Mouse (Mus musculus) MEL (cell line): ENCODE data around the gene Ak1. TPM values are rescaled to one million over a fixed set of nuclear protein-coding genes. Genes with fewer than 3 reads are reported as not detected.

Source experiments
- DNase-seq: peaks from one replicate; pipeline ENCODE4 v3.0.0; 2011; ENCODE audit warnings: low read depth, low spot score
- H3K27ac ChIP-seq: 2 replicates; pipeline ENCODE4 v1.5.1; 2012; ENCODE audit warnings: low read depth, mild to moderate bottlenecking, control low read depth, low read length, moderate library complexity; ENCODE audit not compliant: control insufficient read depth
- H3K27me3 ChIP-seq, 2 experiments: fragments of 150-350 bp in 1 of 2; sonication (generic) in 1 of 2; 2 replicates each; pipeline ENCODE4 v1.6.1; 2012; ENCODE audit warnings: low read length in 2 of 2, mild to moderate bottlenecking in 2 of 2, improper control_type of control experiment in 1 of 2, moderate library complexity in 1 of 2; ENCODE audit not compliant: insufficient read depth in 2 of 2, control insufficient read depth in 1 of 2
- H3K36me3 ChIP-seq, 2 experiments: 2 replicates each; pipeline ENCODE4 v1.6.1; 2012 to 2014; ENCODE audit warnings: low read length in 2 of 2, improper control_type of control experiment in 1 of 2, inconsistent platforms in 1 of 2, mild to moderate bottlenecking in 1 of 2; ENCODE audit not compliant: insufficient read depth in 2 of 2, control insufficient read depth in 1 of 2
- H3K4me1 ChIP-seq, 2 experiments: fragments of 150-350 bp in 1 of 2; sonication (generic) in 1 of 2; 2 replicates each; pipeline ENCODE4 v1.6.1; 2012; ENCODE audit warnings: low read length in 2 of 2, improper control_type of control experiment in 1 of 2, mild to moderate bottlenecking in 1 of 2; ENCODE audit not compliant: insufficient read depth in 2 of 2, control insufficient read depth in 1 of 2
- H3K4me3 ChIP-seq, 2 experiments: fragments of 150-350 bp in 1 of 2; sonication (generic) in 1 of 2; 2 replicates each; pipeline ENCODE4 v1.5.1; 2012; ENCODE audit warnings: low read depth in 2 of 2, low read length in 2 of 2, mild to moderate bottlenecking in 2 of 2, moderate library complexity in 2 of 2, control low read depth in 1 of 2, improper control_type of control experiment in 1 of 2; ENCODE audit not compliant: control insufficient read depth in 1 of 2, insufficient read depth in 1 of 2
- H3K79me2 ChIP-seq: 2 replicates; pipeline ENCODE4 v1.6.1; 2012; ENCODE audit warnings: mild to moderate bottlenecking, low read length, moderate library complexity; ENCODE audit not compliant: control insufficient read depth, poor library complexity, insufficient read depth
- H3K9ac ChIP-seq: 2 replicates; pipeline ENCODE4 v1.6.1; 2012; ENCODE audit warnings: low read depth, mild to moderate bottlenecking, control low read depth, low read length, moderate library complexity; ENCODE audit not compliant: control insufficient read depth, poor library complexity, severe bottlenecking
- H3K9me3 ChIP-seq: fragments of 150-350 bp; sonication (generic); replicated peaks from 2 replicates; pipeline ENCODE4 v1.6.1; 2012; ENCODE audit warnings: mild to moderate bottlenecking, low read length, improper control_type of control experiment, moderate library complexity; ENCODE audit not compliant: insufficient read depth
- CHD2 ChIP-seq: IDR thresholded peaks from 2 replicates; pipeline ENCODE4 v1.6.1; 2011; ENCODE audit warnings: low read length, improper control_type of control experiment
- CTCF ChIP-seq, 3 experiments: IDR thresholded peaks in 2 of 3; conservative IDR thresholded peaks in 1 of 3; 2 replicates each; pipeline ENCODE4 v1.5.1; 2011 to 2012; ENCODE audit warnings: low read length in 3 of 3, low read depth in 2 of 3, mild to moderate bottlenecking in 2 of 3, improper control_type of control experiment in 1 of 3, inconsistent platforms in 1 of 3, mixed read lengths in 1 of 3, moderate library complexity in 1 of 3; ENCODE audit not compliant: control insufficient read depth in 1 of 3, insufficient read depth in 1 of 3, poor library complexity in 1 of 3, severe bottlenecking in 1 of 3
- EP300 ChIP-seq, 2 experiments: IDR thresholded peaks; 2 replicates each; pipeline ENCODE4 v1.6.1; 2011; ENCODE audit warnings: improper control_type of control experiment in 2 of 2, low read length in 2 of 2, low read depth in 1 of 2, mild to moderate bottlenecking in 1 of 2
- ETS1 ChIP-seq: IDR thresholded peaks from 2 replicates; pipeline ENCODE4 v1.6.1; 2012; ENCODE audit warnings: low read depth, mild to moderate bottlenecking, inconsistent platforms, low read length, improper control_type of control experiment, moderate library complexity
- GABPA ChIP-seq: IDR thresholded peaks from 2 replicates; pipeline ENCODE4 v1.6.1; 2012; ENCODE audit warnings: low read depth, mild to moderate bottlenecking, inconsistent platforms, low read length, improper control_type of control experiment, moderate library complexity
- JUND ChIP-seq: IDR thresholded peaks from 2 replicates; pipeline ENCODE4 v1.6.1; 2011; ENCODE audit warnings: low read depth, mild to moderate bottlenecking, improper control_type of control experiment, low read length
- KAT2A ChIP-seq: conservative IDR thresholded peaks from 2 replicates; pipeline ENCODE4 v1.6.1; 2012; ENCODE audit warnings: low read depth, low read length, improper control_type of control experiment, inconsistent platforms
- MAZ ChIP-seq: IDR thresholded peaks from 2 replicates; pipeline ENCODE4 v1.6.1; 2012; ENCODE audit warnings: low read depth, mild to moderate bottlenecking, inconsistent platforms, low read length, improper control_type of control experiment
- MYB ChIP-seq: IDR thresholded peaks from 2 replicates; pipeline ENCODE4 v1.6.1; 2011; ENCODE audit warnings: mild to moderate bottlenecking, low read depth, low read length, improper control_type of control experiment
- MYC ChIP-seq: IDR thresholded peaks from 2 replicates; pipeline ENCODE4 v1.6.1; 2011; ENCODE audit warnings: low read depth, mild to moderate bottlenecking, low read length, improper control_type of control experiment, moderate library complexity
- POLR2A ChIP-seq, 2 experiments: IDR thresholded peaks; 2 replicates each; pipeline ENCODE4 v1.6.1; 2011 to 2012; ENCODE audit warnings: low read length in 2 of 2, mild to moderate bottlenecking in 2 of 2, control low read depth in 1 of 2, improper control_type of control experiment in 1 of 2, low read depth in 1 of 2, moderate library complexity in 1 of 2; ENCODE audit not compliant: control insufficient read depth in 1 of 2, insufficient read depth in 1 of 2, poor library complexity in 1 of 2
- RAD21 ChIP-seq: IDR thresholded peaks from 2 replicates; pipeline ENCODE4 v1.6.1; 2011; ENCODE audit warnings: mild to moderate bottlenecking, low read depth, low read length, improper control_type of control experiment
- RCOR1 ChIP-seq: IDR thresholded peaks from 2 replicates; pipeline ENCODE4 v1.6.1; 2012; ENCODE audit warnings: low read depth, mild to moderate bottlenecking, inconsistent platforms, low read length, improper control_type of control experiment
- SMC3 ChIP-seq: IDR thresholded peaks from 2 replicates; pipeline ENCODE4 v1.6.1; 2011; ENCODE audit warnings: low read depth, low read length, improper control_type of control experiment
- TAL1 ChIP-seq: IDR thresholded peaks from 2 replicates; pipeline ENCODE4 v1.6.1; 2012; ENCODE audit warnings: mild to moderate bottlenecking, inconsistent platforms, low read length, moderate library complexity, mixed read lengths
- TCF12 ChIP-seq: IDR thresholded peaks from 2 replicates; pipeline ENCODE4 v1.6.1; 2014; ENCODE audit warnings: low read depth, mild to moderate bottlenecking, inconsistent platforms, low read length, improper control_type of control experiment, moderate library complexity
- UBTF ChIP-seq: IDR thresholded peaks from 2 replicates; pipeline ENCODE4 v1.6.1; 2012; ENCODE audit warnings: low read depth, mild to moderate bottlenecking, inconsistent platforms, low read length, improper control_type of control experiment, moderate library complexity, borderline replicate concordance; ENCODE audit not compliant: insufficient read depth
- USF1 ChIP-seq: IDR thresholded peaks from 2 replicates; pipeline ENCODE4 v1.6.1; 2014; ENCODE audit warnings: low read depth, mild to moderate bottlenecking, inconsistent platforms, low read length, improper control_type of control experiment, moderate library complexity
- ZKSCAN1 ChIP-seq: IDR thresholded peaks from 2 replicates; pipeline ENCODE4 v1.6.1; 2012; ENCODE audit warnings: low read depth, mild to moderate bottlenecking, inconsistent platforms, low read length, improper control_type of control experiment, moderate library complexity
- ZMIZ1 ChIP-seq: IDR thresholded peaks from 2 replicates; pipeline ENCODE4 v1.6.1; 2012; ENCODE audit warnings: low read depth, mild to moderate bottlenecking, inconsistent platforms, low read length, improper control_type of control experiment, moderate library complexity
- polyA plus RNA-seq, 2 experiments: library from polyadenylated mRNA; stranded (reverse) in 1 of 2; unstranded in 1 of 2; fragments of >175 nt in 1 of 2; fragments of >200 nt in 1 of 2; gene quantifications; 2 replicates each; pipeline versions ENCODE4 v1.2.1 to v1.2.4; 2012; ENCODE audit warnings: low replicate concordance in 2 of 2, low read depth in 1 of 2; ENCODE audit not compliant: insufficient read length in 2 of 2, insufficient read depth in 1 of 2, missing spikeins in 1 of 2
- total RNA-seq: library from RNA; depleted of rRNA; stranded (reverse); fragments of 300-350 nt; gene quantifications from 2 replicates; pipeline ENCODE4 v1.2.3, GENCODE M21; 2012

Ak1 gene
- total and polyA plus RNA-seq, 3 experiments = 0.12 to 0.13 TPM; not detected in 1

DNA sequence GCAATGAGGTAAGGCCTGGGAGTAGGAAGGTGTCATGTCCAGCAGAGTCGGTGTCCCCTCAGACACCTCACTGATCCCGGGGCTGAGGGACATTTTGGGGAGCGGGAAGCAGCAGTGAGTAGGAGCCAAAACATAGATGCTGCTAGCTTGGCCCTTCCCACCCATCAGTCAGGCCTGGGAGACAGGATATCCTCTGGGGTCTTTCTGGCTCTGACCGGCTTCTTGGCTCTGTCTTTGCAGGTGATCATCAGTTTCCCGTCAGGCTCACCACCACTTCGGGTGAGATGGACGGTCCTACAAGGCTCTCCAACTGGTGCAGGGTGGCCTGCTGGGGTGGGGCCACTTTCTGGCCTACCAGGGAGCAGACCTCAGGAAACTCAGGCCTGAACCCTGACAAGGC is 56.1 kb downstream of the Ak1 start:
- Histone ChIP-seq H3K4me3 (no peak overlapping the region), H3K9me3 (no peaks in the 10 kb centered on the region), H3K36me3 (no peaks in the 10 kb centered on the region), H3K4me1 (no peaks in the 10 kb centered on the region), H3K27me3 (no peaks in the 10 kb centered on the region), H3K79me2 (no peaks in the 10 kb centered on the region), H3K27ac (no peak overlapping the region), H3K9ac (no peak overlapping the region)
- TF ChIP-seq JUND (no peak), TAL1 (no peak), TCF12 (no peak), EP300 (IDR thresholded peaks at IDR 0.05; ENCODE audit: low read depth in 1 of 2, low read length in 2 of 2) (no peak), RAD21 (no peak), ZMIZ1 (no peak), RCOR1 (no peak)
- no peak for DNase-seq

DNA sequence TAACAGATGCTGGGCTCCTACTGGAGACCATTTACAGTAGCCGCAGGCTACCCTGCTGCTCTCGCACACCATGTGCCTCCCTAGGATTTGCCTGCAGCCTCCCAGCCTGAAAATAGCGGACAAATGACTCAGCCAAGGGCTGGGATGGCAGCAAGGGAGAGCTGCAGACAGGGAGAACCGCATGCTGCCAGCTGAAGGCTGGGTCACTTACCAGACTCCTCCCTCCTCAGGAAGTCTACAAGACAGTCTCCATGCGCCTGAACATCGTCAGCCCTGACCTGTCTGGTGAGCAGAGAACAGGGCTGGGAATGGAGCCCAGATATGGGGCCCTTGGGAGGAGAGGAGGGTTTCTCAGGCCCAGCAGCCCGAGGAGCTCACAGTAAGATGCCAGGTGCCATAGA is 58.5 kb downstream of the Ak1 start:
- no peak overlapping the region for H3K9ac ChIP-seq
- H3K9me3 ChIP-seq = no peaks in the 10 kb centered on the region
- DNase-seq = no peak
- no peaks in the 10 kb centered on the region for H3K27me3 ChIP-seq
- no peak overlapping the region for H3K4me3 ChIP-seq
- TF ChIP-seq RAD21 = no peak
- TF ChIP-seq MAZ = no peak
- TF ChIP-seq ZKSCAN1 = no peak
- TF ChIP-seq CHD2 = no peak
- TF ChIP-seq TAL1 = no peak
- TF ChIP-seq POLR2A (IDR thresholded peaks at IDR 0.05; ENCODE audit: control insufficient read depth in 1 of 2, insufficient read depth in 1 of 2, low read depth in 1 of 2, low read length in 2 of 2, poor library complexity in 1 of 2) = no peak
- TF ChIP-seq KAT2A = no peak
- no peak for TF ChIP-seq CTCF (IDR thresholded peaks at IDR 0.05 in 2 of 3, conservative IDR thresholded peaks at IDR 0.05 in 1 of 3; ENCODE audit: control insufficient read depth in 1 of 3, insufficient read depth in 1 of 3, low read depth in 2 of 3, low read length in 3 of 3, poor library complexity in 1 of 3, severe bottlenecking in 1 of 3)
- TF ChIP-seq SMC3 = no peak
- TF ChIP-seq MYC = no peak
- no peak for TF ChIP-seq GABPA
- no peak for TF ChIP-seq JUND
- TF ChIP-seq EP300 (IDR thresholded peaks at IDR 0.05; ENCODE audit: low read depth in 1 of 2, low read length in 2 of 2) = no peak
- no peak for TF ChIP-seq ETS1
- TF ChIP-seq MYB = no peak
- no peak for TF ChIP-seq USF1
- TF ChIP-seq UBTF = no peak
- peaks cover 0 to 5% of the 10 kb centered on the region in 2 experiments; a peak in 2 of 4 replicates for H3K36me3 ChIP-seq
- H3K4me1 ChIP-seq = no peaks in the 10 kb centered on the region
- H3K79me2 ChIP-seq = no peaks in the 10 kb centered on the region
- no peak overlapping the region for H3K27ac ChIP-seq
